Mouse (Mus musculus): ENCODE results near the gene Pycr2. TPM values are rescaled to one million over a fixed set of nuclear protein-coding genes. Genes with fewer than 3 reads are reported as not detected.
"Not testable (repeated sequence)": the region's sequence is repeated elsewhere in the genome, so short reads cannot be mapped to it uniquely, and the experiment has no call there.

Gene Pycr2
- total RNA-seq (2021) = 10 to 100 TPM; 41.5 to 43.4 TPM
- long read RNA-seq, experiment 1, transcript Pycr2-201 (7 exons, 1,580 nt) = major isoform, 94 of 109 reads
- long read RNA-seq, experiment 1, partial matches to known transcripts = 1 of 109 reads
- long read RNA-seq, experiment 1, other reads (novel, unspliced or antisense) = 14 of 109 reads
- long read RNA-seq, experiment 2, transcript Pycr2-201 (7 exons, 1,580 nt) = major isoform, 115 of 146 reads
- long read RNA-seq, experiment 2, partial matches to known transcripts = 15 of 146 reads
- long read RNA-seq, experiment 2, other reads (novel, unspliced or antisense) = 16 of 146 reads

DNA sequence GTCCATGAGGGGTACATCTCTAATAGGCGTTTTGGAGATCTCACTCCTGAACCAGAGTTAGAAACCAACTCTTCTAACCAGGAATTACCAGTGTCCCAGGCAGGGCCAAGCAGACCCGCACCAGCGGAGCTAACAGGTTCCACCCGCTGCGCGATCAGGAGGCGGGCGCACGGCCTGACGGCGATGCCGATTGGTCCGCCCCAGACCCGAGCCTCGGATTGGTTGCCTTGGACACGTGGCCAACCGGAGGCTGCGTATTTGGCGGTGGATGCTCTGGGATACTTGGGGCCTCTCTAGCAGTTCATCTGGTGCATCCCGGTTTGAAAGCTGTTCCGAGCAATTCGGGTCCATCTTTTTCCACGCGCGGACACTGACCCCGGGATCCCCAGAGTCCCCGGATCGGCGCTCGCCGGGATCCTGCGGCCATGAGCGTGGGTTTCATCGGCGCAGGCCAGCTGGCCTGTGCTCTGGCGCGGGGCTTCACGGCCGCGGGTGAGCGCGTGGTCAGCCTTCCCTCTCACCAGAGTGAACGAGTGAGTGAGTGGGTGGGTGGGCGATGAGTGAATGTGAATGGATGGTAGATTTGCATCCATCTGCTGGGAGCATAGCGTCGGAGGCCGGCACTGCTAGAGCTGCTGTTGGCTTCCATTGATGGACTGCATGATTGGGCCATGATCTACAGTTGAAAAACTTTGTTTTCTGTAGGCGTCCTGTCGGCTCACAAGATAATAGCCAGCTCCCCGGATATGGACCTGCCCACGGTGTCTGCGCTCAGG, at the start of gene Pycr2:
TSS of gene Pycr2 (plus strand) at position 255 of the 776 bp plus-strand sequence.
- DNase-seq (ENCODE audit: low spot score in 2 of 2) = peak; percentile 92 to 96

DNA sequence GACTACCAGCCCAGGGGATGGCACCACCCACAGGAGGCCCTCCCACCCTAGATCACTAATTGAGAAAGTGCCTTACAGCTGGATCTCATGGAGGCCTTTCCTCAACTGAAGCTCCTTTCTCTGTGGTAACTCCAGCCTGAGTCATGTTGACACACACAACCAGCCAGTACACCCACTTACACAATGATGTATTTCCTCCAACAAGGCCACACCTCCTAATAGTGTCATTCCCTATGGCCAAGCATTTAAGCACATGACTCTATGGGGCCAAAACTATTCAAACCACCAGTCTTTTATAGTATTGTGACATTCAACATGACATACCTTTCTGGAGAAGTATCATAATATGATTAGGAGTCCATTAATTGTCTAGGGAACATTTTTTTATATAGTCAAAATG, 45.3 kb upstream of the Pycr2 start:
- no peak for DNase-seq (ENCODE audit: low spot score in 2 of 2)

DNA sequence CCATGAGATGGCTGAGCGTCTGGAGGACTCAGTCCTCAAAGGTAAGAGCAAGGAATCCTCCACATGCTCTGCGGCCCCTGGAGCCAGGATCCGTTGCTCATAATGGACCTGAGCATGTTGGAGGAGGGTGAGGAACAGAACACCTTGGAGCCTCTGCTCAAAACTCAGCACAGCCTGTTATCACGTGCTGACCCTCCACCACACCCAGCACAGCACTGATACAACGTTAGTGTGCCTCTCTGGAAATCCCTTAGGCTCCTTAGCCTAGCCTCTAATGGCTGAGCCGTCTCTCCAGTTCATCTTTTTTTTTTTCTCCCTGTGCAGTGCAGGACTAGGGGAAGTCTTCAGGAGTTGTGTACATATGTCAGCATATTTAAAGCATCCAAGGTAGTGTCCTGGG, 44.1 kb upstream of the Pycr2 start:
- no peak for DNase-seq (ENCODE audit: low spot score in 2 of 2)

DNA sequence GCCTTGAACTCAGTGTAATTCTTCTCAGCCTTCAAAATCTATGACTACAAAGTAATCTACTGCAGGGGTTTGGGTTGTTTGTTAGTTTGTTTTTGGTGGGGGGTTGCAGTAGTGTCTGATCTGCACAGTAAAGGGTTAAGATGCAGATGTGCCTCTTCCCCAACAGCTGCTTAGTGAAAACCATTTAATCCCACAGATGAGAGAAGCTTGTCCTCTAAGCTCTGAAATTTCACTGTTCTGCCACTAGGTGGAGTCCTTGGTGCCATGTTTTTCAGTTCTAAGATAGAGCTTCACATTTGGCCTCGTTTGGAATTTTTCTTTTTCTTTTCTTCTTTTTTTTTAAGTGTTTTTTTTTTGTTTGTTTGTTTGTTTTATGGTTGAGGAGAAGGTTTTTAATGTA, 40.5 kb upstream of the Pycr2 start:
- DNase-seq (ENCODE audit: low spot score in 2 of 2) = peak in 1 of 2 experiments; percentile 31

DNA sequence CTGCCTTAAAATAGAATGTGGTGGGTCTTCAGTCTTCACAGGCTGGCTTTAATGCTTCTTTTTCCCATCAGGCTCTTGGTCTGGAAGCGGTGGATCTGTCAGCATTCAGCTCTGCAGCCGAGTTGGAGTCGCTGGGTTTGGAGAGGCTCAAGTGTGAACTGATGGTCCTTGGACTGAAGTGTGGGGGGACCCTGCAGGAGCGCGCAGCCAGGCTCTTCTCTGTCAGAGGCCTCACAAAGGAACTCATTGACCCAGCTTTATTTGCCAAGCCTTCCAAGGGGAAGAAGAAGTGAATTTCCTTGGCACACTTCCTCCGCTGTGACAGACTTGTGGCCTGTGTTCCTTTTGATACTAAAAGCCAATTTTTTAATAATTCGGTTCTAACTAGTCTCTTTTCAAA, 38.1 kb upstream of the Pycr2 start:
- no peak for DNase-seq (ENCODE audit: low spot score in 2 of 2)

DNA sequence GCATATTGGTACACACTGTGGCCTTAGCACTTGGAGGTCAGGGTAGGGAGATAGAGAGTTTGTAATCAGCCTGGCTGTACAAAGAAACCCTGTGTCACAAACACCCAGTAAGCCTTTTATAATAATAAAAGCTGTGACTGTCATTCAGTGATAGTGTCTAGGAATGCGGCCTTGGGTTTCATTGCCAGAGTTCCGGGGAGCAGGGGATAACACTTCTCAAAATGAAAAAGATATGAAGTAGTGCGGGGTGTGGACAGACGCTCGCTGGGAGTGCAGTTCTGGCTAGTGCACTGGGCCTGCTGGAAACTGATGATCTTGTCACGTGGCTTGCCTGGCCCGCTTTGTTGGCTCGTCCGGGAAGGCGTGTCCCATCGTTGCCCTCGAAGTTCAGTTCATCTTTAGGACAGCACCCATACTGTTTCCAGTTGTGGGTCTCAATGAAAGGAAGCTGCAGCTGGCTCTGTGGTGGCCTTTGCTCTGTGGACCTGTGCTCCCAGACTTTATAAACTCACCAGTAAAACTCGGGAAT, 33.9 kb upstream of the Pycr2 start:
- DNase-seq (ENCODE audit: low spot score in 2 of 2) = no peak

DNA sequence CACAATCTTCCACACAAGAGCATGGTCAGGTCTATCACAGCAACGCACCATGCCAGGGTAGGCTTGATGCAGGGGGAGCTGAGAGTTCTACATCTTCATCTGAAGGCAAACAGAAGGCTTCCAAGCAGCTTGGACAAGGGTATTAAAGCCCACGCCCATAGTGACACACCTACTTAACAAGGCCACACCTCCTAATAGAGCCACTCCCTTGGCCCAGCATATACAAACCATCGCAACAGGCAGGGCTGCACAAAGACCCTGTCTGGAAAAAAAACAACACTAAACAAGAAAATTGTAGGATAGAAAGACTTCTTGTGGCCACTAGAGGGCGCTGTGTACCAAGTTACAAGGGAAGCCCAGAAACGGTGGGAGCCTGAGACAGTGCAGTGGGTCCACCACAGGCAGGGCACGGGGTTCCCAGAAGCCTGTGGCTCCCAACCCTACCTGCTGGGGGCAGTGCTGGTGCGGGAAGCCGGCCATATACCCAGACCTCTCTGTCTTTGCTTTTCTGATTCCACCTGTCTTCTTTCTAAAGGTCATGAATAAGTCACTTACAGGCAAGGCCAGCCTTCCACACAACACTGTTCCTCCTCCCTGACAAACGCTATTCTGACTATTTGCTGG, 30.1 kb upstream of the Pycr2 start:
- DNase-seq (ENCODE audit: low spot score in 2 of 2) = no peak

DNA sequence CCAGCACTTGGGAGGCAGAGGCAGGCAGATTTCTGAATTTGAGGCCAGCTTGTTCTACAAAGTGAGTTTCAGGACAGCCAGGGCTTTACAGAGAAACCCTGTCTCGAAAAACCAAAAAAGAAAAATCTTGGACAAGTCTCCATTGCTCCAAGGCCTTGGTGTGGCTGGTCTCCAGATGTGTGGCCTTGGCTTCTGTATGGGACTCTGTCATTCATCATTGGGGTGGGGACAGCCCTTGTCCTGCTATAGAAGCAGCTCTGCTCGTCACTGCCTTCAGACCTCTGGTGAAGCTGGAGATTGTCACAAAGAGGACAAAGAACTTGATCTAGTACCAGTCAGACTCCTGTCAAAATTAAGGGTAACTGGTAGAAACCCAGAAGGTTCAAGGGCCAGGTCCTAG, 29.5 kb upstream of the Pycr2 start:
- no peak for DNase-seq (ENCODE audit: low spot score in 2 of 2)

DNA sequence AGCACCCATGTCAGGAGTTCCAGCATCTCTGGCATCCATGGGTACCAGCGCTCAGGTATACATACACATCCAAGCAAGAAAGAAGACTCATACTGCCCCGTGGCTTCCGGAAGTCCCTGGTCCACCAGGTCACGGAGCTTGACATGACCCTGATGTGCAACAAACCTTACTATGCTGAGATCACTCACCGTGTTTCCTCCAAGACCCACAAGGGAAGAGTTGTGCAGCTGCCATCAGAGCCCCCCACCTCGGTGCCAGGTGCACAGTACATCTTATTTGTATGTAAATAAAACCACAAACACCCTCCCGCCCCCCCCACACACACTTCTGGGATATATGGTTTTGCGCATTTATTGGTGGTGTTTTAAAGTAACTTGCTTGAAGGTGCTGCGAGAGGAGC, 29.0 kb upstream of the Pycr2 start:
- no peak for DNase-seq (ENCODE audit: low spot score in 2 of 2)

DNA sequence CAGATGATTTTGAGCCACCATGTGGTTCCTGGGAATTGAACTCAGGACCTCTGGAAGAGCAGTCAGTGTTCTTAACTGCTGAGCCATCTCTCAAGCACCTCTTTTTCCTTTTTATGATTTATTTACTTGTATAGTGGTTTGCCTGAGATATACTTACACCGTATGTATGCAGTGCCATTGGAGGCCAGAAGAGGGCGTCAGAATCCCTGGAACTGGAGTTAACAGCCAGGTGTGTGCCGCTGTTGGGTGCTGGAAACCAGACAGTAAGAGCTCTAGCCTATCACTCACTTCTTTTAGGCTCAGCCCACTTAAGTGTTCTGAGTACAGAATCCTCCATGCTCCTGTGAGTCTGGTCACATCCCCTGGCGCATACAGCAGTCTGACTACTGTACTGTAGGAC, 26.6 kb upstream of the Pycr2 start:
- no peak for DNase-seq (ENCODE audit: low spot score in 2 of 2)

DNA sequence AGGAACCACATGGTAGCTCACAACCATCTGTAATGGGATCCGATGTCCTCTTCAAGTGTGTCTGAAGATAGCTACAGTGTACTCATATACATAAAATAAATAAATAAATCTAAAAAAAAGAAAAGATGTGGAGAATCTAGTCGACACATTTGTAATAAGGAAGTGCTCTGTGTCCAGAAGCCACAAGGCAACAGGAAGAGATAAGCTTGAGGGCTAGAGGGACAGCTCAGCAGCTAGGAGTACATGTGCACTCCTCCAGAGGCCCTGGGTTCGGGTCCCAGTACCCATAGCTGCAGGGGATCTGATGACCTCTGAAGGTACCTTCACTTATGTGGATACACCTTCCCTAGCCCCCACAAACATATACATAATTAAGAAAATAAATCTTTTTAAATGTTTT, 22.3 kb upstream of the Pycr2 start:
- DNase-seq (ENCODE audit: low spot score in 2 of 2) = no peak

DNA sequence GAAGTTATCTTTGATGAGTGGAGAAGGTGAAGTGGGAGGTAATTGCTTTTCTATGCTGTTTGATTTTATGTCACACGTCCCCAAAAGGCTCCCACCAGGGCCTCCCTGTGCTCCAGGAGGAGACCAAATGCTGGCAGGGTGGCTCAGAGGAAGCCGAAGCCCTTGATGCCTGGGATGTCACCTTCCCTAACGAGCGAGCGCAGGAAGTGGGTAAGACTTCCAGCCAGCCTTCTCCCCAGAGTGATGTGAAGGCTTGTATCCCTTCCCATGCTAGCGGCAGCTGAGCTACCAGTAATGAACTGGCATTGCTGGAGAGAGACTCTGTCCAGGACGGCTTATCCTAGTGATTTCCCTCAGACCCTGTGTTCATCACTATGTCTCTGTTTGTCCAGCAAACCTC, 20.4 kb upstream of the Pycr2 start:
- no peak for DNase-seq (ENCODE audit: low spot score in 2 of 2)

DNA sequence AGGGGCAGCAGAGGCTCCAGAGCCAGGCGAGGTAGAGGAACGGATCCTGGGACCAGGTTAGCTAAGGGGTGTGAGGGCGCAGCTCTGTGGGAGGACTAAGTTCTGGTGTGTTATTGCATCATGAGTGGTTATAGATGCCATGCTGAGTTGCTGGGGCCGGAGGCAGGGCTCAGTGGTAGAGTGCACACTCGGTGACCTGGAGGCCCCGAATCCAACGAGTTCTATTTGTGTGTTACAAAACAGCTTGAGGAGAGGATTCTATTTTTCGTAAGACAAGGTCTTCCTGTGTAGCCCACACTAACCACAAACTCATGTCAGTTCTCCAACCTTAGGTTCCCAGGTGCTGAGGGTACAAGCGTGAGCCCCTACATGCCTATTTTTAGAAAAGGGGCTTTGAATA, 19.6 kb upstream of the Pycr2 start:
- no peak for DNase-seq (ENCODE audit: low spot score in 2 of 2)

DNA sequence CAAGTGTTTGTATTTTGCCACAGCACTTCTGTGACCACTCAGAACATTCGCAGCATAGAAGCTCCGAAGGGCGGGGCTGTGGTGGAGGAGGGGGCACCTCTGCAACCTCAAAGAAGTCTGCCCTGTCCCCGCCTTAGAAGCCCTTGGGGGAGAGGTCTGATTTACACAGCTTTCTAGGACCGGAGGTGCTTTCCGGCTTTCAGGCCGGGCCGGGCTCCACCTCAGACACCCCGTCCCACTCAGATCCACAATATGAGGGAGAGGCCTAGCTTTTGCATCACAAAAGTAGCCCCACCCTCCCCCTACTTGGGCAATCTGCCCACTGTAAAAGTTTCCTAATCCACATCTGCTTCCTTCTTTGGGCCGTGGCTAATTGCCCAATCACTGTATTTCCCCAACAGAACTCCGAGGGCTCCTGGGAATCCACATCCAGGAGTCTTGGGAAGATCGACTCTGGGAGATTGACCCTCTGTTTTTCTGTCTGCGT, 15.5 kb upstream of the Pycr2 start:
- no peak for DNase-seq (ENCODE audit: low spot score in 2 of 2)

DNA sequence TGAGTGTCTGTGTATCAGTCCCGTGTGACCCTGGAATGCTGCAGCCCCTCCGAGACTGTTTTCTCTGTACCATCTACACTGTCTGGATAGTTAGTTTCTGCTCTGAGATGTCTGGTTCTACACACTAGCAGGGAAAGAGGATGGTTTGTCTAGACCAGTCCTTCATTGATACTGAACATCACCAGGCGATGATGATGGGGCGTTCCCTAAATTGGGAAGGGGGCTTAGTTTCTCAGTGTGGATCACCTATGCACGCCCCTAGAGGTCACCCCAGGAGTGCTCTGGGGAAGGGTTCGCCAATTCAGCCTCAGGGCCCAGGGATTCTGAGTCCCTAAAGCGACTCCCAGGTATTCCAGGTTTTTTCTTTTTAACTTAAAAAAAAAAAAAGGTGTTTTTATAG, 14.9 kb upstream of the Pycr2 start:
- DNase-seq (ENCODE audit: low spot score in 2 of 2) = no peak

DNA sequence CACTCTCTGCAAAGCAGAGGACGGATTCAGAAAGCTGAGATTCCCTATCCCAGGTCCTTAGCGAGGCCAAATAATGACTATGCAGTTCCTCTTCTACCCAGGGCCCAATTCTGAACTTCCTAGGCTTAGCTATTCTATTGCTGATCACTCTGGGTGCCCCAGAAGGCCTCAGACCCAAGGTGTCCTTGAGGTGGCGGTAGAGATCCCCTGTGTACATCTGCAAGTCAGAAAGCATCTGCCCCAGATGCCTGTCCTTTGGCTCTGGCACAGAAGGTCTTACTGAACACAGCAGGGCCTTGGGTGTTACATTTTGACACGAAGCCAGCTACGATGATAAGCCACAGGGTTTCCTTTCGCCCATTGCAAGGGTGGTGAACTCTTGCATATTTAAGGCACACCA, 14.3 kb upstream of the Pycr2 start:
- DNase-seq (ENCODE audit: low spot score in 2 of 2) = no peak

DNA sequence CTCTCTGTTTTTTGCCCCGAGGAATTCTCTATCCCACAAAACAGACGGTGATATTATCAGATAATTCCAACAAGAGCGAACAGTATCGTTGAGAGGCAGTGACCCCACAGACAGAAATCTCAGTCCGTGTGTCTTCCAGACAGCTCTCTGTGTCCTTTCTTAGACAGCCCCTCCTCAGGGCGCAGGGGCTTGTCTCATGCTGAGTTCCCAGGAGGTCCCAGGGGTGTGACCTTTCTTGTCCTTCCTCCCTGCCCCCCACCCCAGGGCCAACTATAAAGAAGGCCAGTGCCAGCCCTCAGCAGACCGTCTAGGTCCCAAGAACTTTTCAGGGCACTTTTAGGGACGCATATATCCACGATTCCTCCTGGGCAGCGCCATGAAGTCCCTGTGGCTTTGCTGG, 11.3 kb upstream of the Pycr2 start, which contains the start of gene Lefty2:
TSS of gene Lefty2 (plus strand) at position 301 of the 400 bp plus-strand sequence.
- no peak for DNase-seq (ENCODE audit: low spot score in 2 of 2)

DNA sequence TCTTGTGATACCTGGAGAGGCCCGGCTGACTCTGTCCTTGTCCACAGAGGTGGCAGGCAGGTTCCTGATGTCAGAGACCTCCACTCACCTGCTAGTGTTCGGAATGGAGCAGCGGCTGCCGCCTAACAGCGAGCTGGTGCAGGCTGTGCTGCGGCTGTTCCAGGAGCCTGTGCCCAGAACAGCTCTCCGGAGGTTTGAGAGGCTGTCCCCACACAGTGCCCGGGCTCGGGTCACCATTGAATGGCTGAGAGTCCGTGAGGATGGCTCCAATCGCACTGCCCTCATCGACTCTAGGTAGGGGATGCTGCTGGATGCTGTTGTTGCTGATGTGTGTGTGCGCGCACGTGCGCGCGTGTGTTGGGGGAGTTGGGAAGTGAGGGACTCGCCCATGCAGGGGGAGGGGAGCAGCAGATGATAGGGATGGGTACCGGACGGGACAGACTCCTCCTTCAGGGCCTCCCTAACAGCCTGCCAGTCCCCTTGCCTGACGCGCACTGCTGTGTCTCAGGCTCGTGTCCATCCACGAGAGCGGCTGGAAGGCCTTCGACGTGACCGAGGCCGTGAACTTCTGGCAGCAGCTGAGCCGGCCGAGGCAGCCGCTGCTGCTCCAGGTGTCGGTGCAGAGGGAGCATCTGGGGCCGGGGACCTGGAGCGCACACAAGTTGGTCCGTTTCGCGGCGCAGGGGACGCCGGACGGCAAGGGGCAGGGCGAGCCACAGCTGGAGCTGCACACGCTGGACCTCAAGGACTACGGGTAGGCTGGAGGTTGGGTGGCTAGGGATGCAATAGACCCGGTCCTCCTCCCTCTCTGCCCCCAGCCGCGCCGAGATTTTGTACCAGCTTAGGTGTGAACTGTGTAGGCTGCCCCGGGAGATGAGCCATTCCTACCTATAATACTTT, 9.8 kb upstream of the Pycr2 start:
- not testable (repeated sequence) for DNase-seq (ENCODE audit: low spot score in 2 of 2)

DNA sequence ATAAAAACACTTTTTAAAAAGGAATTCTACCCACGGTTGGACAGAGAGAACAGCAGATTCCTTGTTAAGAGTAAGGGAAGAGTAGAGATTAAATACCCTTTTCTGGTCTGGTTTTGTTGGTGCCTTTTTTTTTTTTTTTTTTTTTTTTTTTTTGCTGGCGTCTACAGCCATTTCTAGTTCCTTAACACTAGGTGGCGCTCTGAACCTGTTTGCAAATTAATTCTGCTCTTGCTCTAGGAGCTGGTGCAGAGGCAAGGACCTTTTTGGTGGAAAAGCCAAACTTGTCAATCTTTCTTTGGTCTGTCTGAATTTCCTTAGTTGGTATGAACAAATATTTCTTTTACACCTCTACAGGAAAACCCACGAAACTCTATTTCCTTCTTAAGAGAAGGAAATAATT, 3.0 kb upstream of the Pycr2 start:
- DNase-seq (ENCODE audit: low spot score in 2 of 2) = peak in 1 of 2 experiments; percentile 79

DNA sequence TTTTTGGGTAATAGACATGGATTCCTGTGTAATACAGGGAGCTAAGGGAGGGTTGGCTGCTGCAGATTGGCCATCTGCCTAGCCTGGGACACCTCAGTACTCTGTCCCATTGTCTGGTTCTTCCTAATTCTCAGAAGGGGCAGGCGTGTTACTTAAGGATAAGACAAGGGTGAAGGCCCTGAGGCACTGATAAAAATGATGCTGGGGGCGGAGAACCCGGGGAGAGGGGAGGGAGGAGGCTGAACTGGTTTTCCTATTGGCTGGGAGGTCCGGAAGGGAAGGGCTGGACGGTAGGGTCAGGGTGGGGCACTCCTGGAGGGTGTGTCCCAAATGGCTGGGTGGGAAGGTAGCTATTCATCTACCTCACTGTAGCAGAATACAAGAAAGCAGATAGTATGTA, 1.2 kb upstream of the Pycr2 start:
- DNase-seq (ENCODE audit: low spot score in 2 of 2) = no peak

DNA sequence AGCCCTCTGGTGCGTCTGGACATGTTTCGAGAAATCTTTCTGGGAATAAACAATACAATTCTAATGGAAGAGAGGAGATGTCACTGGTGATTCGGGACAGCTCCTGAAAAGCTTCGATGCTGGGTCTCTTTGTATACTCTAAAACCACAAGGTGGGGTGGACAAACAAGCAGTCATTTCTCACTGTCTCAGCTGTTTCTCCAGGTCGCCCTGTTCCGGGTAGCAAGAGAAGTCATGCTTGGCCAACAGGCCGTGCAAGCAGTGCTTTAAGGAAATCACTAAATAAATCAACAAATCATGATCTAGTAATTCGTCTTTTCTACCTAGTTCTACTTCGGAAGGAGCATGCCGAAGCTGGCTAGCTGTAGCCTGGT, 441 bp upstream of the Pycr2 start:
- DNase-seq (ENCODE audit: low spot score in 2 of 2) = no peak

Data from layer of hippocampus, postnatal 14 days (tissue).